Mouse (Mus musculus): ENCODE data around the gene Thra. TPM values are rescaled to one million over a fixed set of nuclear protein-coding genes. Genes with fewer than 3 reads are reported as not detected.

The Thra gene
- total and polyA plus RNA-seq, 3 experiments = 1.1 to 3.9 (median 3.8) TPM

DNA sequence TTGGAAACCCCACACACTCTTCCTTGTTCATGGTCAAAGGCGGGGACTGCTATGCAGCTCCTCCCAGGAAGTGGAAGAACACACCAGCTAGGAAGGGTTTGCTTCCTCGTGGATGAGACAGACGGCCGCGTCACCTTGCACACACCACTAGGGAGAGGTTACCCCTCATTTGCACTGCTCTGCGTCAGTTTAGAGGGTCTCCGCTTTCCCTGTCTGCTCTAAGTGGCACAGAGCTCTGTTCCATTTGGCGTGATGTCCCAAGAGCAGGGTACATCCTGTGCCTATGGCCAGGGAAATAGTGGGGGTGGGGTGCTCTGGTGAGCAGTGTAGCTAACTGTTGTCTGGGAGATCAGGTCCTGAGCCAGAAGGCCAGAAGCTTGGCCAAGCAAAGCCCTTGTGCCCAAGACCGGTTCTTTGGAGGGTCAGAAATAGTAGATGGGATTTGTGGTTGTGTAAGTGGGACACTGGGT lies 13.7 kb downstream of the Thra start:
- Histone ChIP-seq H3K4me1 (ENCODE audit: control insufficient read depth in 1 of 2, insufficient read depth in 2 of 2) (peaks cover 28 to 56% of the 10 kb centered on the region in 2 experiments), H3K27ac (ENCODE audit: insufficient read depth, low read depth) (peak overlapping the region; percentile 29), H3K4me2 (ENCODE audit: insufficient read depth, low read depth, poor library complexity, severe bottlenecking) (0 out of 2 replicates have a peak overlapping the region, but pooled peaks have one; percentile 9), H3K36me3 (replicated peaks in 1 of 2; ENCODE audit: control insufficient read depth in 1 of 2, insufficient read depth in 1 of 2, low read length in 1 of 2) (no peaks in the 10 kb centered on the region), H3K9me3 (replicated peaks; ENCODE audit: low read length) (no peaks in the 10 kb centered on the region), H3K27me3 (replicated peaks) (peaks cover 2% of the 10 kb centered on the region), H3K4me3 (replicated peaks in 1 of 3; ENCODE audit: low read depth in 2 of 3, low read length in 2 of 3, poor library complexity in 1 of 3) (peak overlapping the region; percentile 32 to 51 (median 39)), H3K79me2 (replicated peaks; ENCODE audit: control insufficient read depth, extremely low read depth, insufficient read depth, poor library complexity, severe bottlenecking) (no peaks in the 10 kb centered on the region), H3K9ac (ENCODE audit: insufficient read depth, low read depth) (no peak overlapping the region; the same call in 1 of the 2 replicates)
- DNase-seq (ENCODE audit: extremely low read depth) = peak; percentile 66
- dilution Hi-C loops (cut with MboI; ENCODE audit: extremely low pct_ligation_motif_present, extremely low pct_unique_long_range_greater_than_20kb, low sequenced_read_pairs) (no loop called here), in situ Hi-C loops (cut with MboI; ENCODE audit: low pct_ligation_motif_present, low pct_unique_long_range_greater_than_20kb, low sequenced_read_pairs) (no loop called here)
- TF ChIP-seq POLR2AphosphoS2 (IDR thresholded peaks at IDR 0.05; ENCODE audit: low read depth, low read length) (no peak), USF2 (conservative IDR thresholded peaks at IDR 0.05; ENCODE audit: low read depth, low read length) (no peak), CHD2 (IDR thresholded peaks at IDR 0.05; ENCODE audit: low read length) (peak; percentile 67), BHLHE40 (IDR thresholded peaks at IDR 0.05; ENCODE audit: low read depth, low read length) (0 out of 2 replicates have a peak, but pooled peaks have one; percentile 22), TBP (conservative IDR thresholded peaks at IDR 0.05; ENCODE audit: low read depth, low read length) (0 out of 2 replicates have a peak, but pooled peaks have one; percentile 60), NELFE (IDR thresholded peaks at IDR 0.05; ENCODE audit: low read depth, low read length) (peak; percentile 28; the same call in 1 of the 2 replicates), POLR2A (IDR thresholded peaks at IDR 0.05; ENCODE audit: low read depth, low read length) (peak; percentile 51), TCF12 (IDR thresholded peaks at IDR 0.05; ENCODE audit: low read depth, low read length) (peak; percentile 53; the same call in 1 of the 2 replicates), ZMIZ1 (IDR thresholded peaks at IDR 0.05; ENCODE audit: low read depth, low read length) (peak; percentile 48; the same call in 1 of the 2 replicates), ELF1 (IDR thresholded peaks at IDR 0.05; ENCODE audit: low read depth, low read length) (peak; percentile 82), KAT2A (IDR thresholded peaks at IDR 0.05; ENCODE audit: insufficient replicate concordance, low read length) (0 out of 2 replicates have a peak, but pooled peaks have one; percentile 37), SIN3A (IDR thresholded peaks at IDR 0.05; ENCODE audit: low read length) (peak; percentile 33; the same call in 1 of the 2 replicates), ETS1 (conservative IDR thresholded peaks at IDR 0.05; ENCODE audit: low read depth, low read length) (peak; percentile 41; the same call in 1 of the 2 replicates), MEF2A (IDR thresholded peaks at IDR 0.05; ENCODE audit: borderline replicate concordance, low read depth, low read length) (no peak), MYC (IDR thresholded peaks at IDR 0.05; ENCODE audit: low read depth, low read length) (peak; percentile 69; the same call in 1 of the 2 replicates), CTCF (conservative IDR thresholded peaks at IDR 0.05 in 1 of 2, IDR thresholded peaks at IDR 0.05 in 1 of 2; ENCODE audit: low read depth in 2 of 2, low read length in 2 of 2) (no peak), IRF4 (IDR thresholded peaks at IDR 0.05; ENCODE audit: low read depth, low read length) (0 out of 2 replicates have a peak, but pooled peaks have one; percentile 33), MAX (IDR thresholded peaks at IDR 0.05; ENCODE audit: low read length) (peak; percentile 60; the same call in 1 of the 2 replicates)

DNA sequence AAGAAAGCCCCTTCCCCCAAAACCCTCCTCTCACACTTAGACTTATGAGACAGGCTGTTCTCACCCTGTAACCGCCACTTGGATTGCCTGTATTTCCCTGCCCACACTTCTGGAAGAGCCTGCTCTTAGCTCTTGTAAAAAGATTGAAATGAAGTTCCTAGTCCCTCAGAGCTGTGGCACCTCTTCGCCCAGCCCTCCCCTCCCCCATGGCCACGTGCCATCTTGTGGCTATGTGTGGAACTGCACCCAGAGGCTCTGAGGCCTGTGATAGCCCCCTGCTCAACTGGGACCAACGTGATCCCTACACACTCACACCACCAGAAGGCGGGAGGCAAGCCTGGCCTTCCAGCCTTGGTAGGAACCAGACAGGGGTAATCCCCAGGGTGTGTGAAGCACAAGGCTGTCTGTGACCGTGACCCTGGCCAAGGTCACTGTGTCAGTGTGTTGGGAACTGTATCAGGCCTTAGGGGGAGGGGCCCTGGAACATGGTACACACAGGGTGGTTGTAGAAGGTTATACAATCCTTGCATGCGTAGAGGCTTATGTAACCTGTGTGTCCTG lies 14.3 kb downstream of the Thra start:
- in situ Hi-C loops (cut with MboI; ENCODE audit: low pct_ligation_motif_present, low pct_unique_long_range_greater_than_20kb, low sequenced_read_pairs) = no loop called here
- no peak overlapping the region for H3K27ac ChIP-seq (ENCODE audit: insufficient read depth, low read depth)
- TF ChIP-seq ELF1 (IDR thresholded peaks at IDR 0.05; ENCODE audit: low read depth, low read length) (peak; percentile 58; the same call in 1 of the 2 replicates), POLR2AphosphoS2 (IDR thresholded peaks at IDR 0.05; ENCODE audit: low read depth, low read length) (no peak), KAT2A (IDR thresholded peaks at IDR 0.05; ENCODE audit: insufficient replicate concordance, low read length) (no peak), TCF12 (IDR thresholded peaks at IDR 0.05; ENCODE audit: low read depth, low read length) (peak; percentile 71), ZKSCAN1 (IDR thresholded peaks at IDR 0.05; ENCODE audit: borderline replicate concordance, low read depth, low read length) (no peak), MAZ (IDR thresholded peaks at IDR 0.05; ENCODE audit: low read depth, low read length) (peak; percentile 93), USF1 (IDR thresholded peaks at IDR 0.05; ENCODE audit: low read depth, low read length) (peak; percentile 67), USF2 (conservative IDR thresholded peaks at IDR 0.05; ENCODE audit: low read depth, low read length) (peak; percentile 40; the same call in 1 of the 2 replicates), ETS1 (conservative IDR thresholded peaks at IDR 0.05; ENCODE audit: low read depth, low read length) (peak; percentile 39; the same call in 1 of the 2 replicates), ZMIZ1 (IDR thresholded peaks at IDR 0.05; ENCODE audit: low read depth, low read length) (no peak), TBP (conservative IDR thresholded peaks at IDR 0.05; ENCODE audit: low read depth, low read length) (no peak), POLR2A (IDR thresholded peaks at IDR 0.05; ENCODE audit: low read depth, low read length) (peak; percentile 17; the same call in 1 of the 2 replicates), RAD21 (IDR thresholded peaks at IDR 0.05; ENCODE audit: low read depth, low read length) (peak; percentile 64), SMC3 (IDR thresholded peaks at IDR 0.05; ENCODE audit: low read depth, low read length) (peak; percentile 95), IRF4 (IDR thresholded peaks at IDR 0.05; ENCODE audit: low read depth, low read length) (peak; percentile 73; the same call in 1 of the 2 replicates), MAX (IDR thresholded peaks at IDR 0.05; ENCODE audit: low read length) (peak; percentile 95), MAFK (IDR thresholded peaks at IDR 0.05; ENCODE audit: insufficient replicate concordance, low read length) (no peak), JUN (IDR thresholded peaks at IDR 0.05; ENCODE audit: insufficient read depth, low read depth, low read length) (no peak), UBTF (IDR thresholded peaks at IDR 0.05; ENCODE audit: low read depth, low read length) (0 out of 2 replicates have a peak, but pooled peaks have one; percentile 17), E2F4 (IDR thresholded peaks at IDR 0.05; ENCODE audit: insufficient replicate concordance, low read depth, low read length) (no peak)

More for the DNA sequence above, 14.3 kb downstream of the Thra start:
- Histone ChIP-seq H3K9ac (ENCODE audit: insufficient read depth, low read depth) (no peak overlapping the region; the same call in 1 of the 2 replicates), H3K4me1 (ENCODE audit: control insufficient read depth in 1 of 2, insufficient read depth in 2 of 2) (peaks cover 28 to 56% of the 10 kb centered on the region in 2 experiments), H3K4me3 (replicated peaks in 1 of 3; ENCODE audit: low read depth in 2 of 3, low read length in 2 of 3, poor library complexity in 1 of 3) (peak overlapping the region in 2 of 3 experiments; percentile 39 to 51), H3K4me2 (ENCODE audit: insufficient read depth, low read depth, poor library complexity, severe bottlenecking) (0 out of 2 replicates have a peak overlapping the region, but pooled peaks have one; percentile 9), H3K9me3 (replicated peaks; ENCODE audit: low read length) (no peaks in the 10 kb centered on the region), H3K79me2 (replicated peaks; ENCODE audit: control insufficient read depth, extremely low read depth, insufficient read depth, poor library complexity, severe bottlenecking) (no peaks in the 10 kb centered on the region), H3K27me3 (replicated peaks) (peaks cover 2% of the 10 kb centered on the region), H3K36me3 (replicated peaks in 1 of 2; ENCODE audit: control insufficient read depth in 1 of 2, insufficient read depth in 1 of 2, low read length in 1 of 2) (no peaks in the 10 kb centered on the region)
- DNase-seq (ENCODE audit: extremely low read depth) = peak; percentile 90
- dilution Hi-C loops (cut with MboI; ENCODE audit: extremely low pct_ligation_motif_present, extremely low pct_unique_long_range_greater_than_20kb, low sequenced_read_pairs) = no loop called here
